Mouse (Mus musculus) kidney, postnatal 4 days (tissue): ENCODE results near the gene Ica1l.
A peak's percentile ranks its signal among the peaks of the same experiment; 100 is the strongest.

Experiments
- DNase-seq, 2 experiments: peaks; one replicate each; pipeline ENCODE4 v3.0.0; 2021; ENCODE audit warnings: mixed read lengths in 2 of 2

The Ica1l gene

DNA sequence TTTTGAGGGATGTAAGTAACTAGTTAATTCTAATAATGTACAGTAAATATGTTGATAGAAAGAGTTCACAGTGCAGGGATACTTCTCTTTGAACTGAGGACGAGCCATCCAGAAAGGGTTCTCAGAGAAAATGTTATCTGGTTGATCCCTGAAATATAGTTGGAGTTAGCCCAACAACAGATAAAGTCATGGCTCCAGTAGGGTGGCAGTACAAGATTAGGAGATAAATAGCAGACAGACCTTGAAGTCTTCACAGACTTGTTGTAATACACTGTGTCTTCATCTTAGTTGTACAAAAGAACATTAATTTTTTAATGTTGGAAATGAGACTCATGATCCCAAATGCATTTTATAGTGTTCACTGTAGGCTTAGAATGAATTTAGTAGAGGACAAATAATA is 83.0 kb downstream of the Ica1l start:
- DNase-seq: no peak

DNA sequence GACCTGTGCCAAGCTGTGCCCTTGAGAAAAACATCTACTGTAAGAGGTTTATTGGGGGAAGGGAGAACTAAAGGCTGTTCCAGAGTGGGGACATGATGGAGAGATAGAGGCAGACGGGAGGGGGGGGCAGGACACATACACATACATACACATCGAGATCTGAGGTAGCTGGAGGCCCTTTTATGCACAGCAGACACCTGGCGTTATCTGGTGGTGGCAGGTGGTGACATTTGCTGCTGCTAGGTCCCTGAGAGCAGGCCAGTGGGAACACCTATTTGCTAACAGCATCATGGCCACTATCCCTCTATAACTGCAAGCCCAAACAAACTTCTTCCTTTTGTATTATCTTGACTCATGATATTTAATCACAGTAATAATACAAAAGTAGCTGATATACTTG is 85.8 kb downstream of the Ica1l start:
- DNase-seq: no peak

DNA sequence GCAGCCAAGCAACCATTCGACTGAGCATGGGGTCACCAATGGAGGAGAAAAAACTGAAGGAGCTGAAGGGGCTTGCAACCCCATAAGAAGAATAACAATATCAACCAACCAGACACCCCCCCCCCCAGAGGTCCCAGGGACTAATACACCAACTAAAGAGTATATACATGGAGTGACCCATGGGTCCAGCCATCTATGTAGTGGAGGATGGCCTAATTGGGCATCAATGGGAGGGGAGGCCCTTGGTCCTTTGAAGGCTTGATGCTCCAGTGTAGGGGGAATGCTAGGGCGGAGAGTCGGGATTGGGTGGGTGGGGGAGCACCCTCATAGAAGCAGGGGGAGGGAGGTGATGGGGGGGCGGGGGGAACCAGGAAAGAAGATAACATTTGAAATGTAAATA is 95.5 kb downstream of the Ica1l start:
- DNase-seq: no peak

DNA sequence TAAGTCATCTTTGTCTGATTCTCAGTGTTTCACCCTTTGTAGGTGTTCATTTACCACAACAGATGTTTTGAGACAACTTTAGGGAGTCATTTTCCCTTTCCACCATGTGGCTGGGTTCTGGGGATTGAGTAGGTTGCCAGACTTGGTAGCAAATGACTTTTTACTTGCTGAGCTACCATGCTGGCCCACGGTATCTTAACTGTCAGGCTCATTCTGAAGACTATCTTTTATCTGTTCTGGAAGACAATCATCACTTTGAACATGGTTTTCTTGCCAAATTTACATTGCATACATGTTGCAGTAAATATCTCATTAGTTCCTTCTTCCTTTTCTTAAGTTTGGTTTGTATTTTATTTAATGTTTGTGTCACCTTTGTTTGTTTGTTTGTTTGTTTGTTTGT is 97.0 kb downstream of the Ica1l start:
- no peak for DNase-seq

DNA sequence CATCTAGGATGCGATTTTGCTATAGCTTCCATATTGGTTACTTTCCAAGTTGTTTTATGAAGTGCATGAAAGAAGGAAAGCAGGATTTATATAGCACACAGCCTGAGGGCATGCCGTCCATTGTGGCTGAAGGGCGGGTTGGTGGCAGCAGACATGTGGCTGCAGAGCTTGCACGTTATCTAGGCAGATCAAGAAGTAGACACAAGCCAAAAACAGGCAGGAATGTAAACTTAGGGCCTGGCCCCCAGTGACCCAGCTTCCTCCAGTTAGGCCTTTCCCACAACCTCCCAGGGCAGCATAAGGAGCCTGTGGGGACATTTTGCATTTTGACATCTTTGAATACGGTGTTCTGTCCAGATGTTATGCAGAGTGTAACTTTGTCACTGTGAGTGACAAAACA is 99.2 kb downstream of the Ica1l start:
- peak in 1 of 2 experiments; percentile 11 for DNase-seq

DNA sequence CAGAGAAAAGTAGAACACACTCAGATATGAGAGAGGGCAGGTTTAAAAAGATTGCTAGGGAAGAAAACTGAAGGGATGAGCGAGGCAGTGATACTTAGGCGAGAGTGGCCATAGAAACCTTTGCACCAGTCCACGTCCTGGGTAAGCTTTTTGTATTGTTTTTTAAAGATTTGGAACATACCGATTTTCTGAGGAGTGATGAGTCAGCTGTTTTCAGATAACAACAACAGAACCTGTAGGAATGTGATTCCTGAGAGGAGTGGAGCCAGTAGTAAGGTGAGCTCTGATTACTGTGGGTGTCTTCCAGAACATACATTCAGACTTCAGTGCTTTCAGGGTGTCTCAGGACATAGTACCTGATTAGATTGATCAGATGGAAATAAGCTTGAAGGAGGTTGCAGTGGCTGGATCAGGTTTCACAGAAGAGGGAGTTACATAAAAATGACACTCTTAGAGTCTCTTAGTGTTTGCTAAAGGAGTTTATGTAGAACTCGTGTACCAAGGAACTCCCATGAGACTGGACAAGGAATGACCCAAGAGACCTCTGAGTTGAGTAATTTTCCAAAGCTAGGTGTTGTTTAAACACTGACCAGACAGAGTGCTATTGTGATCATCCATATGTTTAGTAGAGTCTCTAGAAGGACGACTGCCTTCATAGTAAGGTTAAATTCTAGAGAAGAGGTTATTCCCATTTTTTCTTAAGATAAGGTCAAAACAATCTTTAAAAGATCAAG is 100.8 kb downstream of the Ica1l start:
- DNase-seq: no peak

DNA sequence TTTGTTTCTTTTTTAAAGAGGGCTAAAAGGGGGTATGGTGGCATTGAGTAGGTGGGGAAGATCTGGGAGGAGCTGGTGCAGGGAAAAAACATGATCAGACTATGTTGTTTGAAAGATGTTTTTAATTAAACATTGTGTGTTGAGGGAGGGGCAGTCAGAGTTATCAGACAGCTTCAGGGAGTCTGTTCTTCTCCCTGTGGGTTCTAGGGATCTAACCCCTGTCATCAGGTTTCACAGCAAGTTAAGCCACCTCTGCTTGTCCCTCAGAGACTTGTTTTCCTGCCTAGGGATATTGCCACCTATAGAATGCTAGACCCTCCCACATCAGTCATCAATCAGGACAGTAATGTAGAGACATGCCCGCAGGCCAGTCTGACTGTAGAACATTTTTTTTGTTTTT is 101.9 kb downstream of the Ica1l start:
- DNase-seq: no peak

DNA sequence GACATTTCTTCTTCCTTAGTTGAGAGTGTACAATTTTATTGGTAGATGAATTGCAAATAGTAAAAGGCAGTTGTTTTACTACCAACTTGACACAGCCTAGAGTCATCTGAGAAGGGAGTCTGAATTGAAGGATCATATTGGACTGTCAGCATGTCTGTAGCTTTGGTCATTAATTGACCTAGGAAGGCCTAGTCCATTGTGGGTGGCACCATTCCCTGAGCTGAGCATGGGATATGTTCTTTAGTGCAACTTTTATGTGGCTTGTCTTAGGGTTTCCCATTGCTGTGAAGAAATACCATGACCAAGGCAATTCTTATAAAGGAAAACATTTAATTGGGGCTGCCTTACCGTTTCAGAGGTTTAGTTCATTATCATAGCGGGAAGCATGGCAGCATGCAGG is 110.0 kb downstream of the Ica1l start:
- no peak for DNase-seq
